Mouse (Mus musculus) spleen, adult 2 months (tissue): ENCODE measurements around the gene Creb5. TPM values are rescaled to one million over a fixed set of nuclear protein-coding genes. Genes with fewer than 3 reads are reported as not detected.

Experiments
- DNase-seq, 2 experiments: peaks; one replicate each; pipeline versions ENCODE4 v3.0.0 to v3.0.0-alpha.2; 2012 to 2021; ENCODE audit warnings: low spot score in 2 of 2, low read depth in 1 of 2
- H3K27ac ChIP-seq: fragments of 200-500 bp; 2 replicates; pipeline ENCODE4 v1.5.1; 2012; ENCODE audit warnings: low read length, inconsistent platforms; ENCODE audit not compliant: insufficient read depth
- H3K27me3 ChIP-seq: fragments of 200-500 bp; 2 replicates; pipeline ENCODE4 v1.6.1; 2012; ENCODE audit warnings: mild to moderate bottlenecking, moderate library complexity, low read length, inconsistent platforms; ENCODE audit not compliant: control insufficient read depth, insufficient read depth
- H3K36me3 ChIP-seq: fragments of 200-500 bp; 2 replicates; pipeline ENCODE4 v1.6.1; 2012; ENCODE audit warnings: mild to moderate bottlenecking, low read length, inconsistent platforms; ENCODE audit not compliant: control insufficient read depth, insufficient read depth
- H3K4me1 ChIP-seq: fragments of 200-500 bp; 2 replicates; pipeline ENCODE4 v1.6.1; 2011; ENCODE audit warnings: inconsistent platforms; ENCODE audit not compliant: control insufficient read depth, insufficient read depth, insufficient read length
- H3K4me3 ChIP-seq: fragments of 200-500 bp; 2 replicates; pipeline ENCODE4 v1.5.1; 2011; ENCODE audit warnings: mild to moderate bottlenecking, inconsistent platforms; ENCODE audit not compliant: insufficient read depth, insufficient read length; ENCODE audit errors: extremely low read depth
- CTCF ChIP-seq: fragments of 200-500 bp; IDR thresholded peaks from 2 replicates; pipeline ENCODE4 v1.5.1; 2011; ENCODE audit warnings: mild to moderate bottlenecking, inconsistent platforms; ENCODE audit not compliant: insufficient read depth, insufficient read length, insufficient replicate concordance; ENCODE audit errors: extremely low read depth
- POLR2A ChIP-seq: fragments of 200-500 bp; IDR thresholded peaks from 2 replicates; pipeline ENCODE4 v1.6.1; 2011; ENCODE audit warnings: low read depth, low read length, inconsistent platforms
- WGBS: fragments of 180-500 bp; shearing (Covaris S2); methylation state at CpG from one replicate; pipeline ENCODE4 v1.1.7; 2018; 5-methylcytosine and 5-hydroxymethylcytosine counted together
- polyA plus RNA-seq: library from polyadenylated mRNA; depleted of rRNA; stranded (reverse); fragments of >200 nt; gene quantifications from 2 replicates; pipeline ENCODE4 v1.2.3, GENCODE M21; 2012

The Creb5 gene
- polyA plus RNA-seq, 1 experiment, result 0.37 TPM

DNA sequence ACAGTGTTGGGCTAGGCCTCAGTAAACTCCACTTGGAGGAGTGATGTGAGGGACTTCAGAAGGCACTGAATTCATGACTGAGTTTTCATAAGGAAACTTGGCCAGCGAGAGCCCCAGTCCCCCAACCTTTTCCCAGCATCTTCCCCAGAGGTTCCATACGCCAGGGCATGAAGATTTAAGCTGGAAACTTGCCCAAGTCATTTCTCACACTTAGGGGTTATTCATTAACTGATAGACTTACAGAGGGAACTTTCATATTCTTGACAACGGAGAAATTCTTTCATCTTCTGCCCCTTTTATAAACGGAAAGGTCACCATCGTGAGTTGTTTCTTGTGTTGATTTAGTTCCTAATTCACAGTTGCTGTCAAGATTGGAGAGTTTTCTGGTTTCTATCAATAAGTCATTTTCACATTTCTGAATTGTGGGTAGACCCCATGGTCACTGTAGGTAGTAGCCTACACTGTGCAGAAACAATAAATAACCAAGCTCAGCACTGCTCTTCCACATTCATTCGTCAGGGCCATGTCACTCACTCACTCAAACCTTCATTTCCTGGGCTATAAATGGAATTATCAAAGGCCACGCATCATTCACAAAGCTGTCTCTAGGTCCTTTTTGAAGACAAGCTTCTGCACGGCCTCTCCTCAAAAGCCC lies 366.8 kb downstream of the Creb5 start:
- Histone ChIP-seq H3K4me1 (no peaks in the 10 kb centered on the region), H3K27ac (no peak overlapping the region), H3K4me3 (no peak overlapping the region), H3K27me3 (no peaks in the 10 kb centered on the region), H3K36me3 (no peaks in the 10 kb centered on the region)
- 89% methylated on average over 8 of the region's 8 CpGs for WGBS
- DNase-seq, result no peak
- TF ChIP-seq POLR2A, result no peak
- TF ChIP-seq CTCF, result no peak

DNA sequence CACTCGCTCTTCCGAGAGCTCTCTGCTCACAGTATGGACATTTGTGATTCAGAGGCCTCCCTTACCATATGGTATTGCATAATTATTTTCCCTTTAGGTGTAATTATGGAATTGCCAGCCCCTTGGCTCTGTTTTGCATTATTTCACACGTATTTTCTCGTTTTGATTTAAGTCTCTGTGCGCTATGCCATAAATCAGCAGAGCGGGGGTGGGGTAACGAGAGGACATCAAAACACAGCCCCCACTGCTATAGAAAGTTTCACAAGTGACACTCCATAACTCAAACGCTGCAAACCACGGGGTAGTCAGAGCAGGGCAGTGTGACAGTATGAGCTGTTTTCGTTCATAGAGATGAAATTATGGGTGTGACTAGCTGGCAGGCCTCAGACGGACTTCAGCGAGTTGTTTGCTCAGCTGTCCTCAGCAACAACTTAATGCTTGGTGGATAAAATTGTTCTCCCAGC lies 367.3 kb downstream of the Creb5 start:
- 75% methylated on average over 12 of the region's 12 CpGs for WGBS
- Histone ChIP-seq H3K4me3 (no peak overlapping the region), H3K36me3 (no peaks in the 10 kb centered on the region), H3K4me1 (no peaks in the 10 kb centered on the region), H3K27me3 (no peaks in the 10 kb centered on the region), H3K27ac (no peak overlapping the region)
- DNase-seq, result no peak
- TF ChIP-seq POLR2A, result no peak
- TF ChIP-seq CTCF, result no peak

DNA sequence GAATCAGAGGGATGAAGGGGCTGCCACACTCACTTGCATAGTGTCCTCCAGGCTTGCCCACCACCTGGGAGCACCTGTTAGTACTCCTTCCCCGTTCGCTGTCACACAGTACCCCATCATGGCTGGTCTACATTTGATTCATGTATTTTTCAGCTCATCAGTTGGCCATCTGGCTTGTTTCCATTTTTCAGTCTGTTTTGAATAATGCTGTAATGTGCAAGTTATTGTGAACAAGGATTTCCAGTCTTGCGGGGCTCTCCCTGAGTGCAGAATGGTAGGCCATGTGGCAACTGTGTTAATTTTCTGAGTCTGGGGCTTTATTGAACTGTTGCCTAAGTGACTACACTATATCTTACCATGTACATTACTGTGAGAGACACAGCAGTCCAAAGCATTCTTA lies 369.4 kb downstream of the Creb5 start:
- TF ChIP-seq CTCF (no peak), POLR2A (no peak)

DNA sequence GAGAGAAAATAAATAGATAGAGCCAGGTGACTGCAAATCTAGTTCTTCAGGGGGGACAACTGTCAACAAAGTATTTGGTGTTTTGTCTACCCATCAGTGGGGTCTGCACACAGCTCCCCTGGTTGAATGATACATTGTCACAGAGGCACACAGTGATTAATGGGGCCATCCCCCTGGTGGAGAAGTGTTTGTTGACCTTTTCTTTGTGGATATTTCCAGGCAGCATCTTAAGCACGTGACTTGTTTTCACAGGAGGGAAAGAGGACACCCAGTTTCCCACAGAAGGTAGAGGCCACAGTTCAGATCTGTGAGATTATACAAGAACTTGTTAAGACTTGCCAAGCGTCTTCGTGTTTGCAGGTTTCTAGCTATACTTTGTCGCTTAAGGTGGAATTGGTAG lies 370.4 kb downstream of the Creb5 start:
- TF ChIP-seq CTCF, result no peak
- TF ChIP-seq POLR2A, result no peak

More for the DNA sequence above, 369.4 kb downstream of the Creb5 start:
- 93% methylated on average over 3 of the region's 3 CpGs for WGBS
- DNase-seq, result no peak
- H3K27me3 ChIP-seq, result no peaks in the 10 kb centered on the region
- H3K36me3 ChIP-seq, result no peaks in the 10 kb centered on the region
- H3K4me3 ChIP-seq, result no peak overlapping the region
- H3K4me1 ChIP-seq, result no peaks in the 10 kb centered on the region
- no peak overlapping the region for H3K27ac ChIP-seq

DNA sequence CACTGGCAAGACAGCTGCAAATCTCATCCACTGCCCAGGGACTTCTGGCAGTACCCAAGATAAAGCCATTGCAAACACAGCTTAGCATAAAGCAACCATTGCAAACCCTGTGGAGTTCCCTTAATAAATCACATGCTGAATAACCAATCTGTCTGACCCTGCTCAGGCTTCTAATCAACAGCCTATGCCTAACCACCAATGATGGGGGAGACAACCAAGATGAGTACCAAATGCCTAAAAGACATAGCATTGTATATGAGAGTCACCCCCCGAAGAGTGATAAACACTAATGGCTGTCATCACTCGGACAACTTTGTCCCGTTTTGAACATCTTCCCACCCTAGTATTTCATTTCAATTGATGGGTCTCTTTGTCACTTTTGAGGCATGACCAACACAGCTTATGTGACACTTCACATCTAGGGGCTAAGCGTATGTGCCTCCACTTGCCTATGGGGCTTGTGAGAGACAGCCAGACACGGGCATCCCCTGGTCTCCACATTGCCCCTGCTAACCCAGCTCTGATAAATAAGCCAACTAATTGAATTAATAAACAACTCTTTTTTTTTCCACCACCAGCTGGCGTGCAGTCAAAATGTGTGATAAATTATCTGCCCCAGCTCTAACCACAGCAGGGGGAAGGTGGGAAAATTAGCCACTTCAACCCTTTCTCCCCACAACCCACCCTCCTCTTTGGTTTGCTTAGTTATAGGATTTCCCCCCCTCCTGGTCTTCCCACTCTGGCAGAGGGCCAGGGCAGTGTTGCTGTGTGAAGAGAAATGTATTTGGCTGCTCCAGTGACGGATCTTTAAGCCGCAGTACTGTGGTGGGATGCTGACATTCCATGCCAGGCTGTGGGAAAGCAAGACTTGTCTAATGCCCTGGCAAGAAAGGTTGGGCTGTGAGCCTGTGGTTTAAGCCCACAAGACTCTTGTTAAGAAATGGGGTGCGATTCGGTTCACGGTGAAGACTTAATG lies 376.1 kb downstream of the Creb5 start:
- no peak overlapping the region for H3K4me3 ChIP-seq
- DNase-seq, result no peak
- TF ChIP-seq POLR2A, result no peak
- TF ChIP-seq CTCF, result no peak
- no peaks in the 10 kb centered on the region for H3K4me1 ChIP-seq
- WGBS, result 71% methylated on average over 11 of the region's 11 CpGs
- H3K27ac ChIP-seq, result no peak overlapping the region
- H3K27me3 ChIP-seq, result no peaks in the 10 kb centered on the region
- H3K36me3 ChIP-seq, result no peaks in the 10 kb centered on the region

More for the DNA sequence above, 370.4 kb downstream of the Creb5 start:
- Histone ChIP-seq H3K4me1 (no peaks in the 10 kb centered on the region), H3K27me3 (no peaks in the 10 kb centered on the region), H3K36me3 (no peaks in the 10 kb centered on the region), H3K27ac (no peak overlapping the region), H3K4me3 (no peak overlapping the region)
- no peak for DNase-seq
- 78% methylated on average over 4 of the region's 4 CpGs for WGBS

DNA sequence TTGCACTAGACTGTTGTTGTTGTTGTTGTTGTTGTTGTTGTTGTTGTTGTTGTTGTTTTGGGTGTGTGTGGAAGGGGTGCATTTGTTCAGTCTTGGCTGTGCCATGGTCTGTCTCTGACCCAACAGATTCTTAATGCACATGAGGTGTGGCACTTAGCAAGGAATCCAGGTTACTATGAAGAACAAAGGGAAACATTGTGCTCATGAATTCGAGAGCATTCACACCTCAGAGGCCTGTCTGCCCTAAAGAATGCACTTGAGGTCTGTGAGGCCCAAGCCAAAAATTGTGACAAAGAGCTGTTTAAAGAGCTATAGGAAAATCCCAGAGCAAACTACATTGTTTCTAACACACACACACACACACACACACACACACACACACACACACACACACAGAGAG lies 377.7 kb downstream of the Creb5 start:
- Histone ChIP-seq H3K4me3 (no peak overlapping the region), H3K4me1 (no peaks in the 10 kb centered on the region), H3K27ac (no peak overlapping the region), H3K36me3 (no peaks in the 10 kb centered on the region), H3K27me3 (no peaks in the 10 kb centered on the region)
- WGBS, result 67% methylated on average over 1 of the region's 1 CpGs
- TF ChIP-seq CTCF (no peak), POLR2A (no peak)
- no peak for DNase-seq

DNA sequence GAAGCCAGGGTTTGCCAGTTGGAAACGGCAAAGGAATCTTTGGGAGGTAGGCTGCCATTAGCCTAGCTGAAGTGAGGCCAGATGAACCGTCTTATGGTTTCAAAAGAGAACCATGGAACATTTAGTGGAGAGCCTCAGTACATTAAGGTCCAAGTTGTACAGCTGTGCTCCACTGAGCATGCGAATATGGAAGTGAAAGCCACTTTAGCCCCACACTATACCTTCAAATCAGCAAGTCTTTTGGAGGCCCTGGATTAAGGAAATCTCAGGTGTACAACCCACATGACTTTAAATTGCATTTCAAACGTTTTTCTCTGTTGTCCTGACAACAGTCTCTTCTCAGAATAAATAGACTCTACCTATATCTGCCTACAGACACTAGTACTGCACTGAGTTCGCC lies 379.4 kb downstream of the Creb5 start:
- 64% methylated on average over 5 of the region's 5 CpGs for WGBS
- H3K27me3 ChIP-seq, result no peaks in the 10 kb centered on the region

More for the DNA sequence above, 379.4 kb downstream of the Creb5 start:
- no peak for DNase-seq
- Histone ChIP-seq H3K27ac (no peak overlapping the region), H3K4me3 (no peak overlapping the region), H3K36me3 (no peaks in the 10 kb centered on the region), H3K4me1 (no peaks in the 10 kb centered on the region)
- TF ChIP-seq POLR2A (no peak), CTCF (no peak)
